Mouse (Mus musculus) heart, postnatal 0 days (tissue): Measurements from ENCODE around the gene Akr1d1. TPM values are rescaled to one million over a fixed set of nuclear protein-coding genes. Genes with fewer than 3 reads are reported as not detected.

Experiments used
- ATAC-seq: fragments of 200-750 bp; cut with Nextera tagmentation; 2 replicates; pipeline ENCODE4 v1.8.0; 2017; ENCODE audit warnings: low read depth, moderate number of reproducible peaks, moderate library complexity; ENCODE audit not compliant: insufficient read depth
- DNase-seq: peaks from one replicate; pipeline ENCODE4 v3.0.0-alpha.2; 2016; ENCODE audit warnings: low spot score
- H3K27ac ChIP-seq: fragments of 300-500 bp; sonication (generic); 2 replicates; pipeline ENCODE4 v1.5.1; 2014; ENCODE audit warnings: low read depth, mild to moderate bottlenecking
- H3K27me3 ChIP-seq: fragments of 300-500 bp; sonication (generic); 2 replicates; pipeline ENCODE4 v1.6.1; 2014; ENCODE audit warnings: low read length, mixed read lengths; ENCODE audit not compliant: control insufficient read depth, insufficient read depth
- H3K36me3 ChIP-seq: fragments of 300-500 bp; sonication (generic); replicated peaks from 2 replicates; pipeline ENCODE4 v1.6.1; 2014; ENCODE audit warnings: low read length, mixed read lengths; ENCODE audit not compliant: control insufficient read depth, insufficient read depth
- H3K4me1 ChIP-seq: fragments of 300-500 bp; sonication (generic); 2 replicates; pipeline ENCODE4 v1.6.1; 2014; ENCODE audit warnings: antibody characterized with exemption; ENCODE audit not compliant: control insufficient read depth, insufficient read depth
- H3K4me2 ChIP-seq: fragments of 300-500 bp; sonication (generic); 2 replicates; pipeline ENCODE4 v1.6.1; 2014; ENCODE audit warnings: low read depth, mild to moderate bottlenecking, low read length, moderate library complexity
- H3K4me3 ChIP-seq: fragments of 300-500 bp; sonication (generic); 2 replicates; pipeline ENCODE4 v1.5.1; 2014; ENCODE audit warnings: low read depth, low read length
- H3K9ac ChIP-seq: fragments of 300-500 bp; sonication (generic); replicated peaks from 2 replicates; pipeline ENCODE4 v1.6.1; 2014; ENCODE audit warnings: low read depth, low read length, mixed read lengths
- H3K9me3 ChIP-seq: fragments of 300-500 bp; sonication (generic); replicated peaks from 2 replicates; pipeline ENCODE4 v1.6.1; 2016; ENCODE audit warnings: low read length; ENCODE audit not compliant: control insufficient read depth
- CTCF ChIP-seq: IDR thresholded peaks from 2 replicates; pipeline ENCODE4 v1.5.1; 2016; ENCODE audit warnings: antibody characterized with exemption, control low read depth, low read depth
- EP300 ChIP-seq: IDR thresholded peaks from 2 replicates; pipeline ENCODE4 v1.6.1; 2016; ENCODE audit warnings: antibody characterized with exemption, low read depth
- WGBS: fragments of 180-500 bp; shearing (Covaris S2); extraction: QIAGEN DNeasy Blood & Tissue Kit; methylation state at CpG from one replicate; pipeline ENCODE4 v1.1.7; 2014; 5-methylcytosine and 5-hydroxymethylcytosine counted together
- polyA plus RNA-seq: library from polyadenylated mRNA; unstranded; fragments of >200 nt; fragmentation: Nextera tagmentation; extraction: Ambion mirVana; gene quantifications from 2 replicates; pipeline ENCODE4 v1.2.1, GENCODE M21; 2015
- total RNA-seq: library from RNA; depleted of rRNA; stranded (reverse); fragments of >200 nt; gene quantifications from 2 replicates; pipeline ENCODE4 v1.2.3, GENCODE M21; 2014; ENCODE audit warnings: low replicate concordance

Akr1d1 gene
- total and polyA plus RNA-seq, 2 experiments from 2014 or later: not detected

DNA sequence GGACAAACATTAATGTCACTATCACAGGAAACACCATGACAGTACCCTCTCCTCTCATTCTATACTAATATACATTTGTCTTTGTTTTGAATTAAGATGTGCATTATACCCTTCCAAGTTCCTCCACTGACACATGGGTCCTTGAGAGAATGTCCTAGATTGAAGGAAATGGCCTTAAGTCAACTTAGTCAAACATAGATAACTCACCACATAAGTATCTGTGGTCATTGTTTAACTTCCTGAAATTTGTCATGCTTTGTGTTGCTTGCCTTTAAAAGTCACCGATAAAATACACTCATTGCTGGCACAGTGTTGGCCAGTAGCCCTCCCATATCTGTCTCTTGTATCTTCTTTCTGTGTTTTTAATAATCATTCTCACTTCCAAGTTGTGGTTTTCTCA lies 35.0 kb upstream of the Akr1d1 start:
- no peaks in the 10 kb centered on the region for H3K36me3 ChIP-seq
- H3K9me3 ChIP-seq: 0 out of 2 replicates have a peak, but pooled peaks cover 3% of the 10 kb centered on the region
- no peaks in the 10 kb centered on the region for H3K4me1 ChIP-seq
- TF ChIP-seq EP300: no peak
- TF ChIP-seq CTCF: no peak
- no peak overlapping the region for H3K27ac ChIP-seq
- WGBS: 56% methylated on average over 1 of the region's 1 CpGs
- no peak overlapping the region for H3K9ac ChIP-seq
- no peak for ATAC-seq
- no peak overlapping the region for H3K4me2 ChIP-seq
- no peak overlapping the region for H3K4me3 ChIP-seq
- H3K27me3 ChIP-seq: no peaks in the 10 kb centered on the region
- DNase-seq: no peak

DNA sequence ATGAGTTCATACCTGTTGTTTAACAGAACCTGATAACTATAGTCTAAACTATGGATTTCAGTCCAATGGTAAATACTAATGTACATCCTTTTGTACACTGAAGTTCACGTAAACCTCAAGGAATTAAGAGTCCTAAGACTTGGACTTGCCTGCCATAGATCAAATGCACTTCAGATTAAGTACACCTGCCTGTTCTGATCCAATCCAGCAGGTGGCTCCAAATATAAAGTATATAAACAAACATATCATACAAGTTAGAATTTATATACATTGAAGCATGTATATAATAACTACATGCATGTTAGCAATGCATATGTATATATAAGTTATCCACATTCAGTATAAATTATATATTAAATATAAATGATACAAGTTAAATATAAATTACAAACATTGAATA lies 33.1 kb upstream of the Akr1d1 start:
- no peak for ATAC-seq
- Histone ChIP-seq H3K4me2 (no peak overlapping the region), H3K27ac (no peak overlapping the region), H3K36me3 (no peaks in the 10 kb centered on the region), H3K4me1 (no peaks in the 10 kb centered on the region), H3K4me3 (no peak overlapping the region), H3K9ac (no peak overlapping the region), H3K27me3 (no peaks in the 10 kb centered on the region), H3K9me3 (0 out of 2 replicates have a peak, but pooled peaks cover 3% of the 10 kb centered on the region)
- TF ChIP-seq CTCF (no peak), EP300 (no peak)
- no peak for DNase-seq
- 91% methylated on average over 1 of the region's 1 CpGs for WGBS

DNA sequence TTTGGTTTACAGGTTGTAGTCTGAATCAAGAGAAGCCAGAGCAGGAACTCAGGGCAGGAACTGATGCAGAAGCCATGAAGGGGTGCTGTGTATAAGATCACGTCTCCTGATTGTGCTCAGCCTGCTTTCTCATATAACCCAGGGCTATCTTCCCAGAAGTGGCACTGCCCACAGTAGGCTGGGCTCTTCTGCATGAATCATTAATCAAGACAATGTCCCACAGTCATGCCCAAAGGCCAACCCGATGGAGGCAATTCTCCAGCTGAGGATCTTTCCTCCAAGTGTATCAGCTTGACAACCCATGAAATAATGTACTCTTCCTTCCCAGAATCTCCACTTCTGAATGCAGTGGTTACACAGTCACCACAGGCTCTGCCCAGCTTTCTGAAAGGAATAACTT lies 24.4 kb upstream of the Akr1d1 start:
- Histone ChIP-seq H3K4me1 (no peaks in the 10 kb centered on the region), H3K9ac (no peak overlapping the region), H3K27ac (no peak overlapping the region), H3K4me2 (no peak overlapping the region), H3K9me3 (no peaks in the 10 kb centered on the region), H3K36me3 (no peaks in the 10 kb centered on the region), H3K4me3 (no peak overlapping the region), H3K27me3 (no peaks in the 10 kb centered on the region)
- WGBS: 78% methylated on average over 2 of the region's 2 CpGs
- ATAC-seq (no peak), DNase-seq (no peak)
- TF ChIP-seq CTCF (no peak), EP300 (no peak)

DNA sequence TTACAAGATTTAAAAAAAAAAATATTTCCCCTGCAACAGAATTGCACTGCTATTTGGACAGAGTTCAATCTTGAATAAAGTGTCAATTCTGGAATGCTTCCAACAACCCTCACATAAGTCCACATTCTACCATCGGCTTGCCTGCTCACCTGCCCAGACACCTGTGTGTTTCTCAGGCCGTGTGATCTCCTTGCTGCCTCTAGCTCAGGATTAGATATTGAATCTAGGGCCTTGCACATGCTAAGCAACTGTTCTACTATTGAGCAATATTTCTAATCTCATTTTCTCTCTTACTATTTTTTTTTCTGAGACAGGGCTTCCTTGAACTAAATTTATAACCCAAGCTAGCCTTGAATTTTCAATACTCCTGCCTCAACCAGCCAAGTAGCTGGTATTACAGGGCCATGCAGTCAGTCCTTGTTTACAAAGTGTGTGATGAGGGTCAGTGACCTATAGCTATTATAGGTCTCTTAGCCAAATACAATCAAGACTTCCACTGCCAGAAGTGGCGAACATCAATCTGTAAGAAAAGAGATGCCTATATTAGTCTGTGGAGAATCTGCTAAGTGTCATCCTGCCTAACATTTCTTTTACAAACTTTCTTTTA lies 23.0 kb upstream of the Akr1d1 start:
- Histone ChIP-seq H3K4me3 (no peak overlapping the region), H3K27ac (no peak overlapping the region), H3K9ac (no peak overlapping the region), H3K36me3 (no peaks in the 10 kb centered on the region), H3K4me1 (no peaks in the 10 kb centered on the region), H3K4me2 (no peak overlapping the region), H3K9me3 (no peaks in the 10 kb centered on the region), H3K27me3 (no peaks in the 10 kb centered on the region)
- no peak for TF ChIP-seq EP300
- no peak for TF ChIP-seq CTCF
- ATAC-seq (no peak), DNase-seq (no peak)
- 55% methylated on average over 3 of the region's 3 CpGs for WGBS

DNA sequence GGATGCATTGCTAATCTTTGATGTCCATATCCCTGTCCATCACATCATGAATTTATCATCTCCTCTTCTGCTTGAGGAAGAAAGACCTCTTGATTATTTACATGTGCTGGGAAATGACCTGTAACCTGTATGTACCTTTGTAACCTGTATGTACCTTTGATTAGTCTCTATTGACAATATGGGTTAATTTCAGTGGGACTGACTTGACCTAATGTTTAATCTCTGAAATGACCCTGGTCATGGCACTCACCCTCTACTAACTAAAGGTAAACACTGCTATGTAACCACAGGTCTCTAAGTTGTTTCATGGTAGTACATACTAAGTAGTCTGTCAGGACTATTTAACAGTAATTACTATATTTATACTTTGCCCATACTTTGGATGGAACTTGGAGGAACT lies 19.2 kb upstream of the Akr1d1 start:
- H3K36me3 ChIP-seq: no peaks in the 10 kb centered on the region
- H3K27ac ChIP-seq: no peak overlapping the region
- ATAC-seq (no peak), DNase-seq (no peak)
- no peaks in the 10 kb centered on the region for H3K4me1 ChIP-seq
- no peaks in the 10 kb centered on the region for H3K9me3 ChIP-seq
- no peak overlapping the region for H3K4me2 ChIP-seq
- H3K9ac ChIP-seq: no peak overlapping the region
- H3K27me3 ChIP-seq: no peaks in the 10 kb centered on the region
- no peak for TF ChIP-seq CTCF
- no peak for TF ChIP-seq EP300
- no peak overlapping the region for H3K4me3 ChIP-seq
